Mouse (Mus musculus) cerebellum, postnatal 36 days (tissue): ENCODE measurements around the gene Slco4a1.

Experiments
- DNase-seq, 2 experiments: peaks; one replicate each; pipeline ENCODE4 v3.0.0; 2021 to 2022; ENCODE audit warnings: mixed read lengths in 2 of 2

Slco4a1 gene

GRCm38 (mm10) chr2:180455723-180456698, at the start of gene Slco4a1:
TSS of gene Slco4a1 (plus strand) at chr2:180456245.
- DNase-seq, result peak; percentile 78 to 87

GRCm38 (mm10) chr2:180408410-180408809, 47.6 kb upstream of the Slco4a1 start:
- DNase-seq, result no peak

GRCm38 (mm10) chr2:180410432-180410831, 45.6 kb upstream of the Slco4a1 start:
- DNase-seq, result no peak

- DNase-seq, result no peak
Observed at GRCm38 (mm10) chr2:180411013-180411412, 45.0 kb upstream of the Slco4a1 start.

- peak; percentile 29 to 32 for DNase-seq
Observed at GRCm38 (mm10) chr2:180415627-180416026, 40.4 kb upstream of the Slco4a1 start.

GRCm38 (mm10) chr2:180417731-180418130, 38.3 kb upstream of the Slco4a1 start:
- no peak for DNase-seq

GRCm38 (mm10) chr2:180420641-180421040, 35.4 kb upstream of the Slco4a1 start:
- peak; percentile 84 to 85 for DNase-seq

- no peak for DNase-seq
Observed at GRCm38 (mm10) chr2:180425115-180425514, 30.9 kb upstream of the Slco4a1 start.

- peak; percentile 55 to 67 for DNase-seq
Observed at GRCm38 (mm10) chr2:180427073-180427472, 29.0 kb upstream of the Slco4a1 start.

- DNase-seq, result peak in 1 of 2 experiments; percentile 36
Observed at GRCm38 (mm10) chr2:180428331-180428730, 27.7 kb upstream of the Slco4a1 start.

- DNase-seq, result no peak
Observed at GRCm38 (mm10) chr2:180430648-180431047, 25.4 kb upstream of the Slco4a1 start.

- DNase-seq, result peak; percentile 83 to 87
Observed at GRCm38 (mm10) chr2:180432042-180432668, 23.9 kb upstream of the Slco4a1 start.

- DNase-seq, result no peak
Observed at GRCm38 (mm10) chr2:180432751-180433150, 23.3 kb upstream of the Slco4a1 start.

- no peak for DNase-seq
Observed at GRCm38 (mm10) chr2:180433350-180433749, 22.7 kb upstream of the Slco4a1 start.

GRCm38 (mm10) chr2:180435341-180435926, 20.6 kb upstream of the Slco4a1 start:
- no peak for DNase-seq

- no peak for DNase-seq
Observed at GRCm38 (mm10) chr2:180437149-180437864, 18.7 kb upstream of the Slco4a1 start.

- no peak for DNase-seq
Observed at GRCm38 (mm10) chr2:180439791-180440190, 16.3 kb upstream of the Slco4a1 start.

- DNase-seq, result no peak
Observed at GRCm38 (mm10) chr2:180440596-180441332, 15.3 kb upstream of the Slco4a1 start.

GRCm38 (mm10) chr2:180442061-180442460, 14.0 kb upstream of the Slco4a1 start:
- DNase-seq, result no peak

- DNase-seq, result no peak
Observed at GRCm38 (mm10) chr2:180443861-180444260, 12.2 kb upstream of the Slco4a1 start.

- no peak for DNase-seq
Observed at GRCm38 (mm10) chr2:180444957-180445785, 10.9 kb upstream of the Slco4a1 start.
